Mouse (Mus musculus): ENCODE measurements around the gene Rabgef1. TPM values are rescaled to one million over a fixed set of nuclear protein-coding genes. Genes with fewer than 3 reads are reported as not detected.
A peak's percentile ranks its signal among the peaks of the same experiment; 100 is the strongest.

Rabgef1 gene
- polyA plus RNA-seq, 1 experiment from 2014 or later: 25.7 TPM

GRCm38 (mm10) chr5:130192356-130192944 lies 20.9 kb downstream of the Rabgef1 start:
- no peak overlapping the region for H3K9ac ChIP-seq (replicated peaks; ENCODE audit: low read depth, low read length)
- no peaks in the 10 kb centered on the region for H3K27me3 ChIP-seq (ENCODE audit: control insufficient read depth, insufficient read depth, low read length)
- H3K4me3 ChIP-seq (ENCODE audit: low read depth, low read length): no peak overlapping the region
- peak; percentile 70 for ATAC-seq (ENCODE audit: insufficient number of reproducible peaks, insufficient read depth, low FRiP score, low read depth)
- H3K4me2 ChIP-seq (replicated peaks; ENCODE audit: low read depth, low read length): no peak overlapping the region
- H3K4me1 ChIP-seq (ENCODE audit: control insufficient read depth, insufficient read depth, low read length): 0 out of 2 replicates have a peak, but pooled peaks cover 4% of the 10 kb centered on the region
- WGBS: 45% methylated on average over 2 of the region's 2 CpGs
- peaks cover 31% of the 10 kb centered on the region for H3K36me3 ChIP-seq (ENCODE audit: control insufficient read depth, insufficient read depth, low read length)
- peak overlapping the region; percentile 29; the same call in 1 of the 2 replicates for H3K27ac ChIP-seq (ENCODE audit: low read length)
- no peaks in the 10 kb centered on the region for H3K9me3 ChIP-seq (ENCODE audit: control insufficient read depth, low read depth, low read length)

- H3K36me3 ChIP-seq (ENCODE audit: control insufficient read depth, insufficient read depth, low read length): peaks cover 35% of the 10 kb centered on the region
- H3K9ac ChIP-seq (replicated peaks; ENCODE audit: low read depth, low read length): no peak overlapping the region
- no peaks in the 10 kb centered on the region for H3K9me3 ChIP-seq (ENCODE audit: control insufficient read depth, low read depth, low read length)
- no peak overlapping the region for H3K27ac ChIP-seq (ENCODE audit: low read length)
- no peak for ATAC-seq (ENCODE audit: insufficient number of reproducible peaks, insufficient read depth, low FRiP score, low read depth)
- 0 out of 2 replicates have a peak, but pooled peaks cover 4% of the 10 kb centered on the region for H3K4me1 ChIP-seq (ENCODE audit: control insufficient read depth, insufficient read depth, low read length)
- no peak overlapping the region for H3K4me3 ChIP-seq (ENCODE audit: low read depth, low read length)
- 73% methylated on average over 3 of the region's 3 CpGs for WGBS
- no peaks in the 10 kb centered on the region for H3K27me3 ChIP-seq (ENCODE audit: control insufficient read depth, insufficient read depth, low read length)
- no peak overlapping the region for H3K4me2 ChIP-seq (replicated peaks; ENCODE audit: low read depth, low read length)
Observed at GRCm38 (mm10) chr5:130193760-130194159, 22.2 kb downstream of the Rabgef1 start.

DNA sequence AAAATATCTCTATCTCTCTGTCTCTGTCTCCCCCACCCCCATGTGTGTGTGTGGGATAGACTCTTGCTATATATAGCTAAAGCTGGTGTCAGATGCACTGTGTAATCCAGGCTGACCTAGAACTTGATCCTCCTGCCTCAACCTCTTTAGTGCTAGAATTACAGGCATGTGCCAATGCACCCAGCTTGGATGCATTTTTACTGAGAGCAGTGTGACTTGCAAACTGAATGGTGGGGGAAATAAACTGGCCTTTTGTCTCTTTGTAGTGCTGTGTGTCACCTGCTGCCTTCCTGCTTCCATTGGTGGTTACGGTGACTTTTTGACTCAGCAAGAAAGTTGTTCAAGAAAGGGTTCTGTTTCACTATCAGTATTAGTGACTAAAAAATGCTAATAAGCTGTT lies 24.7 kb downstream of the Rabgef1 start:
- H3K4me1 ChIP-seq (ENCODE audit: control insufficient read depth, insufficient read depth, low read length): 0 out of 2 replicates have a peak, but pooled peaks cover 4% of the 10 kb centered on the region
- H3K4me3 ChIP-seq (ENCODE audit: low read depth, low read length): no peak overlapping the region
- no peaks in the 10 kb centered on the region for H3K27me3 ChIP-seq (ENCODE audit: control insufficient read depth, insufficient read depth, low read length)
- ATAC-seq (ENCODE audit: insufficient number of reproducible peaks, insufficient read depth, low FRiP score, low read depth): no peak
- H3K27ac ChIP-seq (ENCODE audit: low read length): no peak overlapping the region
- H3K4me2 ChIP-seq (replicated peaks; ENCODE audit: low read depth, low read length): no peak overlapping the region
- H3K9me3 ChIP-seq (ENCODE audit: control insufficient read depth, low read depth, low read length): no peaks in the 10 kb centered on the region
- WGBS: 93% methylated on average over 1 of the region's 1 CpGs
- peaks cover 35% of the 10 kb centered on the region for H3K36me3 ChIP-seq (ENCODE audit: control insufficient read depth, insufficient read depth, low read length)
- no peak overlapping the region for H3K9ac ChIP-seq (replicated peaks; ENCODE audit: low read depth, low read length)

GRCm38 (mm10) chr5:130197454-130197853 lies 25.9 kb downstream of the Rabgef1 start:
- Histone ChIP-seq H3K4me2 (replicated peaks; ENCODE audit: low read depth, low read length) (no peak overlapping the region), H3K4me1 (ENCODE audit: control insufficient read depth, insufficient read depth, low read length) (no peaks in the 10 kb centered on the region), H3K27ac (ENCODE audit: low read length) (no peak overlapping the region), H3K9ac (replicated peaks; ENCODE audit: low read depth, low read length) (no peak overlapping the region), H3K9me3 (ENCODE audit: control insufficient read depth, low read depth, low read length) (no peaks in the 10 kb centered on the region), H3K4me3 (ENCODE audit: low read depth, low read length) (no peak overlapping the region), H3K27me3 (ENCODE audit: control insufficient read depth, insufficient read depth, low read length) (no peaks in the 10 kb centered on the region), H3K36me3 (ENCODE audit: control insufficient read depth, insufficient read depth, low read length) (peaks cover 27% of the 10 kb centered on the region)
- WGBS: 75% methylated on average over 3 of the region's 3 CpGs
- ATAC-seq (ENCODE audit: insufficient number of reproducible peaks, insufficient read depth, low FRiP score, low read depth): no peak

- ATAC-seq (ENCODE audit: insufficient number of reproducible peaks, insufficient read depth, low FRiP score, low read depth): no peak
- Histone ChIP-seq H3K36me3 (ENCODE audit: control insufficient read depth, insufficient read depth, low read length) (peaks cover 27% of the 10 kb centered on the region), H3K9me3 (ENCODE audit: control insufficient read depth, low read depth, low read length) (no peaks in the 10 kb centered on the region), H3K27me3 (ENCODE audit: control insufficient read depth, insufficient read depth, low read length) (no peaks in the 10 kb centered on the region), H3K9ac (replicated peaks; ENCODE audit: low read depth, low read length) (no peak overlapping the region), H3K4me3 (ENCODE audit: low read depth, low read length) (no peak overlapping the region), H3K4me1 (ENCODE audit: control insufficient read depth, insufficient read depth, low read length) (no peaks in the 10 kb centered on the region), H3K4me2 (replicated peaks; ENCODE audit: low read depth, low read length) (no peak overlapping the region), H3K27ac (ENCODE audit: low read length) (no peak overlapping the region)
- 91% methylated on average over 7 of the region's 7 CpGs for WGBS
Observed at GRCm38 (mm10) chr5:130197981-130198380, 26.4 kb downstream of the Rabgef1 start.

GRCm38 (mm10) chr5:130200233-130201029 lies 28.8 kb downstream of the Rabgef1 start:
- peaks cover 18% of the 10 kb centered on the region for H3K36me3 ChIP-seq (ENCODE audit: control insufficient read depth, insufficient read depth, low read length)
- no peaks in the 10 kb centered on the region for H3K4me1 ChIP-seq (ENCODE audit: control insufficient read depth, insufficient read depth, low read length)
- no peaks in the 10 kb centered on the region for H3K9me3 ChIP-seq (ENCODE audit: control insufficient read depth, low read depth, low read length)
- WGBS: 84% methylated on average over 10 of the region's 10 CpGs
- H3K4me3 ChIP-seq (ENCODE audit: low read depth, low read length): no peak overlapping the region
- no peaks in the 10 kb centered on the region for H3K27me3 ChIP-seq (ENCODE audit: control insufficient read depth, insufficient read depth, low read length)
- no peak overlapping the region for H3K27ac ChIP-seq (ENCODE audit: low read length)
- H3K9ac ChIP-seq (replicated peaks; ENCODE audit: low read depth, low read length): no peak overlapping the region
- H3K4me2 ChIP-seq (replicated peaks; ENCODE audit: low read depth, low read length): no peak overlapping the region
- no peak for ATAC-seq (ENCODE audit: insufficient number of reproducible peaks, insufficient read depth, low FRiP score, low read depth)

- 82% methylated on average over 4 of the region's 4 CpGs for WGBS
- H3K4me1 ChIP-seq (ENCODE audit: control insufficient read depth, insufficient read depth, low read length): no peaks in the 10 kb centered on the region
- no peaks in the 10 kb centered on the region for H3K27me3 ChIP-seq (ENCODE audit: control insufficient read depth, insufficient read depth, low read length)
- no peak overlapping the region for H3K4me3 ChIP-seq (ENCODE audit: low read depth, low read length)
- no peak overlapping the region for H3K9ac ChIP-seq (replicated peaks; ENCODE audit: low read depth, low read length)
- no peak for ATAC-seq (ENCODE audit: insufficient number of reproducible peaks, insufficient read depth, low FRiP score, low read depth)
- H3K36me3 ChIP-seq (ENCODE audit: control insufficient read depth, insufficient read depth, low read length): peaks cover 25% of the 10 kb centered on the region
- H3K4me2 ChIP-seq (replicated peaks; ENCODE audit: low read depth, low read length): no peak overlapping the region
- no peaks in the 10 kb centered on the region for H3K9me3 ChIP-seq (ENCODE audit: control insufficient read depth, low read depth, low read length)
- no peak overlapping the region for H3K27ac ChIP-seq (ENCODE audit: low read length)
Observed at GRCm38 (mm10) chr5:130203948-130204347, 32.4 kb downstream of the Rabgef1 start.

GRCm38 (mm10) chr5:130204560-130204959 lies 33.0 kb downstream of the Rabgef1 start:
- H3K27ac ChIP-seq (ENCODE audit: low read length): no peak overlapping the region
- no peaks in the 10 kb centered on the region for H3K27me3 ChIP-seq (ENCODE audit: control insufficient read depth, insufficient read depth, low read length)
- no peaks in the 10 kb centered on the region for H3K4me1 ChIP-seq (ENCODE audit: control insufficient read depth, insufficient read depth, low read length)
- no peak overlapping the region for H3K9ac ChIP-seq (replicated peaks; ENCODE audit: low read depth, low read length)
- no peak for ATAC-seq (ENCODE audit: insufficient number of reproducible peaks, insufficient read depth, low FRiP score, low read depth)
- H3K4me3 ChIP-seq (ENCODE audit: low read depth, low read length): no peak overlapping the region
- no peaks in the 10 kb centered on the region for H3K9me3 ChIP-seq (ENCODE audit: control insufficient read depth, low read depth, low read length)
- 92% methylated on average over 6 of the region's 6 CpGs for WGBS
- peaks cover 26% of the 10 kb centered on the region for H3K36me3 ChIP-seq (ENCODE audit: control insufficient read depth, insufficient read depth, low read length)
- H3K4me2 ChIP-seq (replicated peaks; ENCODE audit: low read depth, low read length): no peak overlapping the region

All from stomach, embryonic 14.5 days (tissue).